Mouse (Mus musculus): Measurements from ENCODE around the gene Tsg101. TPM values are rescaled to one million over a fixed set of nuclear protein-coding genes. Genes with fewer than 3 reads are reported as not detected.

Tsg101 gene
- total RNA-seq, 2 experiments from 2014 or later, result 73.0 to 80.2 TPM

GRCm38 (mm10) chr7:46871988-46872387, 47.8 kb downstream of the Tsg101 start:
- no peak for DNase-seq

- DNase-seq, result no peak
These were observed 58.8 kb downstream of the Tsg101 start, which contains the start of gene Ldhc for GRCm38 (mm10) chr7:46860996-46861395. Ldhc (plus strand) TSS chr7:46861203.

- no peak for DNase-seq
These were observed 60.7 kb downstream of the Tsg101 start for GRCm38 (mm10) chr7:46859031-46859430.

- no peak for DNase-seq
These were observed 62.3 kb downstream of the Tsg101 start for GRCm38 (mm10) chr7:46857436-46857835.

- DNase-seq, result no peak
These were observed 63.8 kb downstream of the Tsg101 start for GRCm38 (mm10) chr7:46855866-46856560.

- no peak for DNase-seq
These were observed 66.4 kb downstream of the Tsg101 start for GRCm38 (mm10) chr7:46853365-46853764.

- no peak for DNase-seq
These were observed 67.1 kb downstream of the Tsg101 start for GRCm38 (mm10) chr7:46852666-46853065.

GRCm38 (mm10) chr7:46851026-46851425, 68.7 kb downstream of the Tsg101 start:
- DNase-seq, result no peak

GRCm38 (mm10) chr7:46849287-46849686, 70.5 kb downstream of the Tsg101 start:
- no peak for DNase-seq

- DNase-seq, result peak; percentile 29 to 31
These were observed 73.1 kb downstream of the Tsg101 start for GRCm38 (mm10) chr7:46846486-46847244.

GRCm38 (mm10) chr7:46845978-46846485, 73.7 kb downstream of the Tsg101 start:
- DNase-seq, result peak; percentile 48 to 51

GRCm38 (mm10) chr7:46845211-46845977, 74.4 kb downstream of the Tsg101 start:
- peak; percentile 87 to 89 for DNase-seq

GRCm38 (mm10) chr7:46843576-46843975, 76.2 kb downstream of the Tsg101 start:
- no peak for DNase-seq

- no peak for DNase-seq
These were observed 77.5 kb downstream of the Tsg101 start for GRCm38 (mm10) chr7:46842278-46842677.

- no peak for DNase-seq
These were observed 78.8 kb downstream of the Tsg101 start, which contains the start of gene Ldha for GRCm38 (mm10) chr7:46840787-46841525. Ldha (plus strand) TSS chr7:46841475.

- DNase-seq, result no peak
These were observed 79.4 kb downstream of the Tsg101 start for GRCm38 (mm10) chr7:46840326-46840725.

GRCm38 (mm10) chr7:46839861-46840260, 79.9 kb downstream of the Tsg101 start:
- no peak for DNase-seq

GRCm38 (mm10) chr7:46839446-46839845, 80.3 kb downstream of the Tsg101 start:
- DNase-seq, result no peak
